Mouse (Mus musculus) gastrocnemius, adult 2 months (tissue): Measurements from ENCODE around the gene Fgf11. TPM values are rescaled to one million over a fixed set of nuclear protein-coding genes. Genes with fewer than 3 reads are reported as not detected.

Source experiments
- DNase-seq: peaks from one replicate; pipeline ENCODE4 v3.0.0; 2022
- H3K27ac ChIP-seq: fragments of 200-600 bp; 2 replicates; pipeline ENCODE4 v1.8.1; 2022; ENCODE audit warnings: mild to moderate bottlenecking
- H3K4me3 ChIP-seq: fragments of 200-600 bp; 2 replicates; pipeline ENCODE4 v1.8.1; 2022; ENCODE audit warnings: mild to moderate bottlenecking, moderate library complexity
- CTCF ChIP-seq: fragments of 200-600 bp; IDR thresholded peaks from 2 replicates; pipeline ENCODE4 v1.8.1; 2022; ENCODE audit warnings: antibody characterized with exemption, mild to moderate bottlenecking, moderate library complexity
- intact Hi-C: fragments of 180-260 bp; cut with DNase I; formaldehyde crosslinking; loops from one replicate; pipeline ENCODE4 v1.15.1; 2025
- total RNA-seq, 2 experiments: library from RNA; stranded (reverse); gene quantifications; 2 replicates each; pipeline ENCODE4 v1.2.3; 2021

Fgf11 gene
- total RNA-seq, 2 experiments from 2014 or later: 3.9 to 4.7 TPM

- H3K27ac ChIP-seq: no peak overlapping the region
- no peak for TF ChIP-seq CTCF
- intact Hi-C loops: loop anchor here (2.0 kb wide), 1 partner anchor 15 kb away; no protein-coding TSS in a partner anchor
- no peak overlapping the region for H3K4me3 ChIP-seq
- no peak for DNase-seq
These were observed 25.9 kb downstream of the Fgf11 start for GRCm38 (mm10) chr11:69775716-69776115.

GRCm38 (mm10) chr11:69774961-69775360, 26.7 kb downstream of the Fgf11 start:
- H3K27ac ChIP-seq: no peak overlapping the region
- no peak for TF ChIP-seq CTCF
- intact Hi-C loops: loop anchor here (2.0 kb wide), 1 partner anchor 16 kb away; no protein-coding TSS in a partner anchor
- H3K4me3 ChIP-seq: no peak overlapping the region
- DNase-seq: no peak

GRCm38 (mm10) chr11:69767625-69767909, 34.1 kb downstream of the Fgf11 start:
- peak overlapping the region; percentile 99 for H3K27ac ChIP-seq
- TF ChIP-seq CTCF: no peak
- H3K4me3 ChIP-seq: peak overlapping the region; percentile 94
- no peak for DNase-seq
- intact Hi-C loops: no loop called here

- Histone ChIP-seq H3K4me3 (peak overlapping the region; percentile 94), H3K27ac (peak overlapping the region; percentile 99)
- no peak for TF ChIP-seq CTCF
- DNase-seq: no peak
- intact Hi-C loops: no loop called here
These were observed 34.6 kb downstream of the Fgf11 start for GRCm38 (mm10) chr11:69766872-69767624.

- H3K27ac ChIP-seq: peak overlapping the region; percentile 99
- no peak for TF ChIP-seq CTCF
- peak overlapping the region; percentile 94 for H3K4me3 ChIP-seq
- DNase-seq: peak; percentile 86
- intact Hi-C loops: no loop called here
These were observed 35.5 kb downstream of the Fgf11 start for GRCm38 (mm10) chr11:69766126-69766609.

GRCm38 (mm10) chr11:69765221-69766125, 36.2 kb downstream of the Fgf11 start, which contains the start of gene Zbtb4:
Zbtb4 (plus strand) TSS chr11:69765912.
- Histone ChIP-seq H3K27ac (peak within 1 kb of the TSS; percentile 99), H3K4me3 (peak within 1 kb of the TSS; percentile 94)
- no peak for TF ChIP-seq CTCF
- peak; percentile 78 for DNase-seq
- intact Hi-C loops: no loop called here

- intact Hi-C loops: no loop called here
These were observed 38.1 kb downstream of the Fgf11 start for GRCm38 (mm10) chr11:69763551-69763950.

GRCm38 (mm10) chr11:69761868-69762267, 39.8 kb downstream of the Fgf11 start, which contains the start of gene Slc35g3:
Slc35g3 (minus strand) TSS chr11:69761968.
- no peak for DNase-seq
- H3K27ac ChIP-seq: no peak within 1 kb of the TSS
- no peak within 1 kb of the TSS for H3K4me3 ChIP-seq
- TF ChIP-seq CTCF: no peak
- intact Hi-C loops: no loop called here

More at GRCm38 (mm10) chr11:69763551-69763950, 38.1 kb downstream of the Fgf11 start:
- H3K4me3 ChIP-seq: no peak overlapping the region
- no peak overlapping the region for H3K27ac ChIP-seq
- TF ChIP-seq CTCF: peak; percentile 35; the same call in 1 of the 2 replicates
- DNase-seq: no peak

- Histone ChIP-seq H3K4me3 (no peak overlapping the region), H3K27ac (no peak overlapping the region)
- intact Hi-C loops: no loop called here
- no peak for TF ChIP-seq CTCF
- DNase-seq: no peak
These were observed 40.8 kb downstream of the Fgf11 start for GRCm38 (mm10) chr11:69760901-69761200.

- H3K4me3 ChIP-seq: no peak overlapping the region
- no peak for TF ChIP-seq CTCF
- intact Hi-C loops: no loop called here
- no peak for DNase-seq
- H3K27ac ChIP-seq: peak overlapping the region; percentile 98
These were observed 41.3 kb downstream of the Fgf11 start for GRCm38 (mm10) chr11:69760160-69760900.

- Histone ChIP-seq H3K27ac (peak overlapping the region; percentile 98), H3K4me3 (peak overlapping the region; percentile 84)
- no peak for TF ChIP-seq CTCF
- DNase-seq: peak; percentile 91
- intact Hi-C loops: loop anchor here (1.0 to 5.0 kb wide), 4 partner anchors 36 to 118 kb away; partner anchors contain the start of genes Chrnb1, Plscr3 and Tmem95
These were observed 42.5 kb downstream of the Fgf11 start for GRCm38 (mm10) chr11:69758971-69759721.
